Mouse (Mus musculus) lung, postnatal 0 days (tissue): ENCODE results near the gene Smim26. TPM values are rescaled to one million over a fixed set of nuclear protein-coding genes. Genes with fewer than 3 reads are reported as not detected.
A peak's percentile ranks its signal among the peaks of the same experiment; 100 is the strongest.

Experiments used
- ATAC-seq: fragments of 200-750 bp; cut with Nextera tagmentation; 2 replicates; pipeline ENCODE4 v1.8.0; 2017; ENCODE audit warnings: moderate library complexity
- DNase-seq: peaks from one replicate; pipeline ENCODE4 v3.0.0-alpha.2; 2016; ENCODE audit warnings: low spot score
- H3K27ac ChIP-seq: fragments of 300-500 bp; sonication (generic); 2 replicates; pipeline ENCODE4 v1.5.1; 2014; ENCODE audit warnings: antibody characterized with exemption, mild to moderate bottlenecking, low read length, mixed read lengths
- H3K27me3 ChIP-seq: fragments of 300-500 bp; sonication (generic); replicated peaks from 2 replicates; pipeline ENCODE4 v1.6.1; 2014; ENCODE audit warnings: low read length, mixed read lengths; ENCODE audit not compliant: insufficient read depth
- H3K36me3 ChIP-seq: fragments of 300-500 bp; sonication (generic); 2 replicates; pipeline ENCODE4 v1.6.1; 2014; ENCODE audit warnings: low read length, mixed read lengths; ENCODE audit not compliant: insufficient read depth
- H3K4me1 ChIP-seq: fragments of 300-500 bp; sonication (generic); 2 replicates; pipeline ENCODE4 v1.6.1; 2014; ENCODE audit warnings: antibody characterized with exemption, low read depth, low read length, mixed read lengths; ENCODE audit not compliant: insufficient read depth
- H3K4me2 ChIP-seq: fragments of 300-500 bp; sonication (generic); replicated peaks from 2 replicates; pipeline ENCODE4 v1.6.1; 2014; ENCODE audit warnings: low read depth, mild to moderate bottlenecking, low read length, moderate library complexity, mixed read lengths
- H3K4me3 ChIP-seq: fragments of 300-500 bp; sonication (generic); 2 replicates; pipeline ENCODE4 v1.5.1; 2014; ENCODE audit warnings: low read depth, low read length
- H3K9ac ChIP-seq: fragments of 300-500 bp; sonication (generic); replicated peaks from 2 replicates; pipeline ENCODE4 v1.6.1; 2014; ENCODE audit warnings: low read depth, mild to moderate bottlenecking
- H3K9me3 ChIP-seq: fragments of 300-500 bp; sonication (generic); 2 replicates; pipeline ENCODE4 v1.6.1; 2016; ENCODE audit warnings: low read length, mixed read lengths
- CTCF ChIP-seq: IDR thresholded peaks from 2 replicates; pipeline ENCODE4 v1.5.1; 2016; ENCODE audit warnings: antibody characterized with exemption, mild to moderate bottlenecking
- EP300 ChIP-seq: IDR thresholded peaks from 2 replicates; pipeline ENCODE4 v1.6.1; 2016; ENCODE audit warnings: antibody characterized with exemption, mild to moderate bottlenecking, control low read depth
- WGBS: fragments of 180-500 bp; shearing (Covaris S2); extraction: QIAGEN DNeasy Blood & Tissue Kit; methylation state at CpG from one replicate; pipeline ENCODE4 v1.1.7; 2014; 5-methylcytosine and 5-hydroxymethylcytosine counted together
- polyA plus RNA-seq: library from polyadenylated mRNA; unstranded; fragments of >200 nt; fragmentation: Nextera tagmentation; extraction: Ambion mirVana; gene quantifications from 2 replicates; pipeline ENCODE4 v1.2.1, GENCODE M21; 2015

Smim26 gene
- polyA plus RNA-seq, 1 experiment from 2014 or later: 41.7 TPM

- ATAC-seq (peak; percentile 97), DNase-seq (peak; percentile 94)
- no peaks in the 10 kb centered on the region for H3K4me1 ChIP-seq
- no peaks in the 10 kb centered on the region for H3K9me3 ChIP-seq
- no peaks in the 10 kb centered on the region for H3K36me3 ChIP-seq
- no peaks in the 10 kb centered on the region for H3K27me3 ChIP-seq
- peak within 1 kb of the TSS; percentile 79 for H3K4me2 ChIP-seq
- WGBS: 1% methylated on average over 37 of the region's 50 CpGs
- peak within 1 kb of the TSS; percentile 71 for H3K4me3 ChIP-seq
- peak within 1 kb of the TSS; percentile 67 for H3K27ac ChIP-seq
- TF ChIP-seq CTCF: peak; percentile 89
- TF ChIP-seq EP300: no peak
- H3K9ac ChIP-seq: peak within 1 kb of the TSS; percentile 62
These were observed 6.2 kb downstream of the Smim26 start, which contains the start of gene Dtd1 for GRCm38 (mm10) chr2:144599831-144600687. Gene Dtd1 (plus strand): TSS chr2:144599897.

GRCm38 (mm10) chr2:144601576-144601975 is 7.7 kb downstream of the Smim26 start:
- no peak overlapping the region for H3K27ac ChIP-seq
- H3K9me3 ChIP-seq: no peaks in the 10 kb centered on the region
- TF ChIP-seq CTCF (no peak), EP300 (no peak)
- H3K4me1 ChIP-seq: no peaks in the 10 kb centered on the region
- no peak overlapping the region for H3K4me3 ChIP-seq
- H3K27me3 ChIP-seq: no peaks in the 10 kb centered on the region
- 95% methylated on average over 1 of the region's 1 CpGs for WGBS
- no peaks in the 10 kb centered on the region for H3K36me3 ChIP-seq
- ATAC-seq (no peak), DNase-seq (no peak)
- no peak overlapping the region for H3K4me2 ChIP-seq
- no peak overlapping the region for H3K9ac ChIP-seq

- Histone ChIP-seq H3K9me3 (no peaks in the 10 kb centered on the region), H3K4me1 (no peaks in the 10 kb centered on the region), H3K27me3 (no peaks in the 10 kb centered on the region), H3K9ac (no peak overlapping the region), H3K4me3 (no peak overlapping the region), H3K36me3 (no peaks in the 10 kb centered on the region), H3K4me2 (no peak overlapping the region), H3K27ac (no peak overlapping the region)
- 94% methylated on average over 6 of the region's 6 CpGs for WGBS
- TF ChIP-seq EP300 (no peak), CTCF (no peak)
- DNase-seq (no peak), ATAC-seq (no peak)
These were observed 20.1 kb downstream of the Smim26 start for GRCm38 (mm10) chr2:144613956-144614355.

GRCm38 (mm10) chr2:144617074-144617874 is 23.4 kb downstream of the Smim26 start:
- WGBS: 72% methylated on average over 16 of the region's 16 CpGs
- Histone ChIP-seq H3K4me3 (no peak overlapping the region), H3K27me3 (no peaks in the 10 kb centered on the region), H3K9ac (no peak overlapping the region), H3K36me3 (no peaks in the 10 kb centered on the region), H3K4me2 (no peak overlapping the region), H3K9me3 (no peaks in the 10 kb centered on the region), H3K27ac (no peak overlapping the region), H3K4me1 (no peaks in the 10 kb centered on the region)
- DNase-seq: no peak
- no peak for TF ChIP-seq CTCF
- TF ChIP-seq EP300: no peak
- no peak for ATAC-seq

GRCm38 (mm10) chr2:144621491-144621890 is 27.6 kb downstream of the Smim26 start:
- Histone ChIP-seq H3K36me3 (no peaks in the 10 kb centered on the region), H3K27ac (no peak overlapping the region), H3K9ac (no peak overlapping the region), H3K9me3 (no peaks in the 10 kb centered on the region), H3K27me3 (no peaks in the 10 kb centered on the region), H3K4me2 (no peak overlapping the region), H3K4me3 (no peak overlapping the region), H3K4me1 (no peaks in the 10 kb centered on the region)
- TF ChIP-seq EP300: no peak
- no peak for TF ChIP-seq CTCF
- no peak for DNase-seq
- 88% methylated on average over 6 of the region's 6 CpGs for WGBS
- ATAC-seq: no peak

GRCm38 (mm10) chr2:144633551-144633950 is 39.7 kb downstream of the Smim26 start:
- H3K4me1 ChIP-seq: no peaks in the 10 kb centered on the region
- H3K9ac ChIP-seq: no peak overlapping the region
- no peak for TF ChIP-seq CTCF
- TF ChIP-seq EP300: no peak
- no peak overlapping the region for H3K27ac ChIP-seq
- WGBS: 87% methylated on average over 2 of the region's 2 CpGs
- ATAC-seq (no peak), DNase-seq (no peak)
- no peak overlapping the region for H3K4me2 ChIP-seq
- H3K9me3 ChIP-seq: no peaks in the 10 kb centered on the region
- H3K27me3 ChIP-seq: no peaks in the 10 kb centered on the region
- H3K4me3 ChIP-seq: no peak overlapping the region
- H3K36me3 ChIP-seq: no peaks in the 10 kb centered on the region
